In the genomic region with DNA sequence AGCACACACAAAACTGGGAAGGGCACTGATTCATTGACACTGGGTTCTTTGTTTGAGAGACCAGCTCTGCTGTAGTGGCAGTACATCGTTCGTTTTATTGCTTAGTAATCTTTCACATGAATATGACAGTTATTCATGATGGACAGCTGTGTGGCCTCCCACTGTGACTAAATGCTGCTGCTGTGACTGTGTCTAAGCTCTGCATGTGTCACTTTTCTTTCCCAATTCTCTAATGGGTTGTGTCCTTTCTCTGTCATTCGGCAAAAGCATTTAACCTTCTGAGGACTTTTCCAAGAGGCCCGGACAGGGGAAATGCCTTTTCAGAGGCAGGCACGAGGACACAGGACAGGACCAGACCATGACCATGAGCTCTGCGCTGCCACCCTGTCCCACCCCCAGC, we compare ENCODE assay signal across 22 mouse cellular contexts. TPM values are rescaled to one million over a fixed set of nuclear protein-coding genes. Genes with fewer than 3 reads are reported as not detected.
DNase-seq lines count a peak whose midpoint lies in the region; ATAC-seq and TF ChIP-seq lines count a peak whose summit lies in the region.
"Had no signal": no experiment of that assay in that cellular context is flagged by ENCODE, and none has a peak within 500 bp of the region (broad histone marks: within the 10 kb centered on the region; RNA-seq: fewer than 3 reads in every experiment).

No protein-coding gene starts in this region.

- peak; percentile 49 for DNase-seq in adrenal gland, adult 2 months
- no peak for DNase-seq in adrenal gland, adult 18-20 months (ENCODE audit: low spot score in 2 of 2)
- peak; percentile 30 for DNase-seq in 3134 (ENCODE audit: extremely low read depth, insufficient read length, low spot score)
- DNase-seq in kidney, adult 2 months, result no peak
- DNase-seq in layer of hippocampus, postnatal 25 days (ENCODE audit: extremely low spot score in 1 of 2, low spot score in 1 of 2), result no peak
- DNase-seq: adrenal gland, postnatal 10 days; cerebellum, adult 11 months; cerebellum, adult 18-20 months; cerebellum, adult 8-10 months; cerebellum, adult 9-11 months; cerebellum, postnatal 14 days; cerebellum, postnatal 36 days; embryo, embryonic 11 days had no signal

- H3K27me3 ChIP-seq in intestine, embryonic 16.5 days (replicated peaks; ENCODE audit: control insufficient read depth, insufficient read depth, low read length), result no peaks in the 10 kb centered on the region
- H3K27me3 ChIP-seq in kidney, adult 2 months (replicated peaks; ENCODE audit: control insufficient read depth, insufficient read depth, low read length), result no peaks in the 10 kb centered on the region
- H3K27me3 ChIP-seq: embryonic facial prominence, embryonic 13.5 days; embryonic facial prominence, embryonic 15.5 days; forebrain, embryonic 12.5 days had no signal

- H3K9me3 ChIP-seq in intestine, embryonic 16.5 days (ENCODE audit: control insufficient read depth, low read length), result no peaks in the 10 kb centered on the region
- H3K9me3 ChIP-seq: embryonic facial prominence, embryonic 13.5 days; embryonic facial prominence, embryonic 15.5 days; forebrain, embryonic 10.5 days; forebrain, embryonic 12.5 days had no signal

- no peak for TF ChIP-seq POLR2A in kidney, adult 2 months (IDR thresholded peaks at IDR 0.05; ENCODE audit: low read depth, low read length)

- no peak overlapping the region for H3K4me2 ChIP-seq in intestine, embryonic 16.5 days (ENCODE audit: low read depth, low read length)
- H3K4me2 ChIP-seq: embryonic facial prominence, embryonic 13.5 days; embryonic facial prominence, embryonic 15.5 days; forebrain, embryonic 12.5 days had no signal

- peak; percentile 42; the same call in 1 of the 2 replicates for ATAC-seq in intestine, embryonic 16.5 days
- ATAC-seq: forebrain, embryonic 14.5 days; forebrain, embryonic 16.5 days had no signal

- no peak overlapping the region for H3K27ac ChIP-seq in intestine, embryonic 16.5 days (ENCODE audit: low read length)
- no peak overlapping the region for H3K27ac ChIP-seq in kidney, adult 2 months (ENCODE audit: insufficient read depth, low read depth, low read length)
- H3K27ac ChIP-seq: embryonic facial prominence, embryonic 13.5 days; embryonic facial prominence, embryonic 15.5 days; forebrain, embryonic 10.5 days; forebrain, embryonic 12.5 days had no signal

- no peak for TF ChIP-seq CTCF in kidney, adult 2 months (conservative IDR thresholded peaks at IDR 0.05; ENCODE audit: insufficient read depth, insufficient read length, low read depth, low read length)

- H3K4me1 ChIP-seq in intestine, embryonic 16.5 days (ENCODE audit: control insufficient read depth, insufficient read depth, low read length), result no peaks in the 10 kb centered on the region
- no peaks in the 10 kb centered on the region for H3K4me1 ChIP-seq in kidney, adult 2 months (ENCODE audit: control insufficient read depth, insufficient read depth, low read length)
- H3K4me1 ChIP-seq: embryonic facial prominence, embryonic 13.5 days; embryonic facial prominence, embryonic 15.5 days; forebrain, embryonic 10.5 days; forebrain, embryonic 12.5 days had no signal

- peaks cover 37% of the 10 kb centered on the region for H3K36me3 ChIP-seq in intestine, embryonic 16.5 days (ENCODE audit: control insufficient read depth, insufficient read depth, low read length)
- H3K36me3 ChIP-seq in kidney, adult 2 months (ENCODE audit: control insufficient read depth, insufficient read depth, low read length), result peaks cover 10% of the 10 kb centered on the region

- no peak overlapping the region for H3K4me3 ChIP-seq in intestine, embryonic 16.5 days (ENCODE audit: low read length)
- H3K4me3 ChIP-seq in kidney, adult 2 months (ENCODE audit: insufficient read depth, low read depth, low read length), result no peak overlapping the region
- H3K4me3 ChIP-seq: embryonic facial prominence, embryonic 13.5 days; embryonic facial prominence, embryonic 15.5 days; erythroblast, embryonic 14.5 days; forebrain, embryonic 10.5 days; forebrain, embryonic 12.5 days had no signal

- no peak overlapping the region for H3K9ac ChIP-seq in intestine, embryonic 16.5 days (ENCODE audit: low read depth, low read length)
- H3K9ac ChIP-seq: embryonic facial prominence, embryonic 13.5 days; embryonic facial prominence, embryonic 15.5 days; forebrain, embryonic 12.5 days had no signal

- 82% methylated on average over 6 of the region's 6 CpGs for WGBS in intestine, embryonic 16.5 days
- 91% methylated on average over 6 of the region's 6 CpGs for WGBS in kidney, adult 2 months

RNA-seq across cellular contexts. Expression of gene Prrt3, which starts 12.2 kb away (rescaled TPM):
- total RNA-seq in adrenal gland, adult 2 months (2021), result under 1 TPM; 0.09 to 0.21 TPM
- 0.32 and 0.33 TPM in 2 replicates for polyA plus RNA-seq in adrenal gland, adult 2 months (2012; rRNA removed)
- under 1 TPM in 1 of 2 experiments, not detected in 1; 0.32 TPM for total RNA-seq in adrenal gland, adult 18-20 months (2021)
- polyA plus RNA-seq in intestine, embryonic 16.5 days (2015; fragmentation: Nextera tagmentation; extraction: Ambion mirVana), result 0.22 and 0.42 TPM in 2 replicates
- 0.05 TPM in 1 of 2 replicates, not detected in the other for polyA plus RNA-seq in kidney, adult 2 months (2012; rRNA removed)
- 10 to 100 TPM; 54.7 to 57.0 TPM for total RNA-seq in layer of hippocampus, postnatal 25 days (2021)
- total RNA-seq: common myeloid progenitor, adult 5-6 weeks had no signal
- polyA plus RNA-seq: erythroblast, embryonic 14.5 days had no signal

RNA-seq across cellular contexts. Expression of gene Emc3, which starts 17.5 kb away (rescaled TPM):
- 100 to 1,000 TPM in 1 of 2 experiments, 10 to 100 TPM in 1; 99.9 to 116 TPM for total RNA-seq in adrenal gland, adult 2 months (2021)
- 44.9 and 53.6 TPM in 2 replicates for polyA plus RNA-seq in adrenal gland, adult 2 months (2012; rRNA removed)
- total RNA-seq in adrenal gland, adult 18-20 months (2021), result 100 to 1,000 TPM in 1 of 2 experiments, 10 to 100 TPM in 1; 89.8 to 107 TPM
- 93.1 and 94.5 TPM in 2 replicates for polyA plus RNA-seq in intestine, embryonic 16.5 days (2015; fragmentation: Nextera tagmentation; extraction: Ambion mirVana)
- polyA plus RNA-seq in kidney, adult 2 months (2012; rRNA removed), result 60.1 and 64.5 TPM in 2 replicates
- 10 to 100 TPM; 76.8 to 85.4 TPM for total RNA-seq in layer of hippocampus, postnatal 25 days (2021)

RNA-seq across cellular contexts. Expression of gene Fancd2, which starts 17.5 kb away (rescaled TPM):
- under 1 TPM; 0.41 to 0.72 TPM for total RNA-seq in adrenal gland, adult 2 months (2021)
- 0.17 and 1.2 TPM in 2 replicates for polyA plus RNA-seq in adrenal gland, adult 2 months (2012; rRNA removed)
- under 1 TPM; 0.19 to 0.43 TPM for total RNA-seq in adrenal gland, adult 18-20 months (2021)
- 5.5 and 7.0 TPM in 2 replicates for polyA plus RNA-seq in intestine, embryonic 16.5 days (2015; fragmentation: Nextera tagmentation; extraction: Ambion mirVana)
- 0.31 and 0.44 TPM in 2 replicates for polyA plus RNA-seq in kidney, adult 2 months (2012; rRNA removed)
- total RNA-seq in layer of hippocampus, postnatal 25 days (2021), result 1 to 10 TPM; 1.4 to 2.3 TPM

RNA-seq across cellular contexts. Expression of gene Creld1, which starts 30.8 kb away (rescaled TPM):
- 10 to 100 TPM; 44.7 to 58.5 TPM for total RNA-seq in adrenal gland, adult 2 months (2021)
- polyA plus RNA-seq in adrenal gland, adult 2 months (2012; rRNA removed), result 30.0 and 31.1 TPM in 2 replicates
- 10 to 100 TPM; 53.7 to 55.8 TPM for total RNA-seq in adrenal gland, adult 18-20 months (2021)
- polyA plus RNA-seq in intestine, embryonic 16.5 days (2015; fragmentation: Nextera tagmentation; extraction: Ambion mirVana), result 20.6 and 22.9 TPM in 2 replicates
- 22.3 and 23.6 TPM in 2 replicates for polyA plus RNA-seq in kidney, adult 2 months (2012; rRNA removed)
- 100 to 1,000 TPM; 104 to 117 TPM for total RNA-seq in layer of hippocampus, postnatal 25 days (2021)

RNA-seq across cellular contexts. Expression of gene Il17rc, which starts 42.7 kb away (rescaled TPM):
- 10 to 100 TPM; 17.0 to 22.0 TPM for total RNA-seq in adrenal gland, adult 2 months (2021)
- polyA plus RNA-seq in adrenal gland, adult 2 months (2012; rRNA removed), result 90.8 and 103 TPM in 2 replicates
- total RNA-seq in adrenal gland, adult 18-20 months (2021), result 10 to 100 TPM; 19.9 to 26.9 TPM
- 34.6 and 38.0 TPM in 2 replicates for polyA plus RNA-seq in intestine, embryonic 16.5 days (2015; fragmentation: Nextera tagmentation; extraction: Ambion mirVana)
- 37.6 and 41.8 TPM in 2 replicates for polyA plus RNA-seq in kidney, adult 2 months (2012; rRNA removed)
- total RNA-seq in layer of hippocampus, postnatal 25 days (2021), result 1 to 10 TPM; 6.0 to 6.3 TPM
- polyA plus RNA-seq: erythroblast, embryonic 14.5 days had no signal

Comparison
In these comparisons a context has a peak if more than half of its experiments do, and no peak if none do; other contexts are left out.
1. DNase-seq: peak in adrenal gland, adult 2 months (single experiment) and 3134 (single experiment); none in adrenal gland, adult 18-20 months (0 of 2), kidney, adult 2 months (single experiment) and layer of hippocampus, postnatal 25 days (0 of 2).
2. RNA of gene Prrt3, which starts 12.2 kb away (total RNA-seq): 54.7 to 57.0 TPM in layer of hippocampus, postnatal 25 days; 0.32 TPM in adrenal gland, adult 18-20 months and 0.09 to 0.21 TPM in adrenal gland, adult 2 months; every median in the first group is over 10 times any median in the second.